Mouse (Mus musculus) left cerebral cortex, postnatal 4 days (tissue): ENCODE measurements at regions not wholly inside any gene's neighbourhood (a gene's known extent, or its start where the extent isn't known, plus 50 kb on each side); places are given as distances from the start of the nearest gene placed in this dataset.

Experiments
- DNase-seq: peaks from one replicate; pipeline ENCODE4 v3.0.0-alpha.2; 2022
- intact Hi-C: fragments of 180-260 bp; cut with DNase I; formaldehyde crosslinking; loops from one replicate; pipeline ENCODE4 v1.15.1; 2025

DNA sequence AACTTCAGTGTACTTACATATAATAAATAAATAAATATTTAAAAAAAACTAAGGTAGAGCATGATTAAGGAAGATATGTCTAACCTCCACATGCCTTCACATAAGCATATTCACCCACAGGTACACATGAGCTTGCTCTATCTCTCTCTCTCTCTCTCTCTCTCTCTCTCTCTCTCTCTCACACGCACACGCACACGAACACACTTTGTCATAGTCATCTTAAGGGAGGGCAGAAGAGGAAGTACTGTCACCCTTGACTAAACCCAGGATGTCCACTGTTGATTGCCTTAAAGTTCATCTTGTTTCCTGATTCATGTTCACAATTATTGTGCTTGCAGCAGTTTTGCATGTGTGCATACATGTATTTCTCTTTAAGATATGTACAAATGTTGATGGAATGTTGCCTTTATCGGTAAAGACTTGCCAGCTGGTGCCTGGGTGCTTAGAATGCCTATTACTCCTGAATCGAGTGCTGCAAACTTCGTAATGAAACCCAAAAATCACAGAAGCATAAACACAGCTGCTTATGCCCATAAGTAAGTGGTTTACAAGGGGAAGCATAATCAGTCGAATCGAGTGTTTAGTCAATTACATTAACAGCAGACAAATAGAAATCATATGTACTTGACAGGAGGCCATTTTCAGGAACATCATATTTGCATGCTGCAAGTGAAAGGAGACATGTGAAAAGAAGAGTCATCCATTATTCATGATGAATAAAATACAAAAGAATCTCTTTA is 84.3 kb downstream of the Tmem168 start:
- intact Hi-C loops: no loop called here
- no peak for DNase-seq

DNA sequence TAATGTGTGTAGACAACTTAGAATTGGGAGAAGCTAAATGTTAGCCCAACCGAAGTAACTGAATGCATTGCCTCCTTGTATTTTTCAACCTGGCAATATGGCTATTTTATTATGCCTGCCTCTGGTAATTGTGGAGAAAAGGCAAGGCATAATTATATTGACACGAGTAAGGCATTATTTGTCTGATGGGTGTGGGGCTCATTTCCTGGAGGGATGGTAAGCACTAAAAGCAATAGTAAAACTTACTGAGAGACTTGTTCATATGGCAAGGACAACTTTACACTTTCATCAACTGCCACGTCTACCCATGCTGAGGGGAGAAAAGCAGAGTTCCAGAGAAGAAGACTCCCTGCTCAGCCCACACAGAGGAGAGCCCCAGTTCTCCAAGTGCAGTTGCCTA is 93.8 kb downstream of the Tmem168 start:
- intact Hi-C loops: no loop called here
- DNase-seq: no peak

DNA sequence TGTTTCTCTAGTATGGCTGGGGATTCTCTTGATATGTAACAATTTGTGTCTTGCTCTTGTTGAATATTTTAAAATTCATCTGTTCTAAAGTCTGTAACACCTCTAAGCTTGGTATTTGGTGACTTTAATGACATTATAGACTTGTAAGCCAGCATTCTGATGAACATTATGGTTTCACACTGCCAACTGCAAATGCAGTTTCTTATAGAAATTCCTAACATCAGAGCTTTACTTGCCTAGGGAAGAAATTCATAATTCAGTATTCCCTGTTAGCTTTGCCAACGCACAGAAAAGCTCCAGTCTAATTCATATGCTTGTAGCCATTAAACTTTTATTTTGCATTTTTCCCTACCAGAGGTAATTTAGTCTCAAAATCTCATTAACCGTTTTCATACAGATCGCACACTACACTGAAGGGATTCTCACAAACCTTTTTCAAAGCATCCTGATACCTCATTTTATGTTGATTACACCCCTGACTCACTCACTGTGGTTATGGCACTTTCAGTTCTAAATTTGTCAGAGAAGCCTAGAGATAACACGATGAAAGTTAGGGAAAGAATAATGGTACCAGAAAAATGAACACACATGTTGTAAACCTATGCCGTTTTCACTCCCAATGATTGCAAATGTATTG is 131.3 kb downstream of the Tmem168 start:
- intact Hi-C loops: no loop called here
- no peak for DNase-seq

DNA sequence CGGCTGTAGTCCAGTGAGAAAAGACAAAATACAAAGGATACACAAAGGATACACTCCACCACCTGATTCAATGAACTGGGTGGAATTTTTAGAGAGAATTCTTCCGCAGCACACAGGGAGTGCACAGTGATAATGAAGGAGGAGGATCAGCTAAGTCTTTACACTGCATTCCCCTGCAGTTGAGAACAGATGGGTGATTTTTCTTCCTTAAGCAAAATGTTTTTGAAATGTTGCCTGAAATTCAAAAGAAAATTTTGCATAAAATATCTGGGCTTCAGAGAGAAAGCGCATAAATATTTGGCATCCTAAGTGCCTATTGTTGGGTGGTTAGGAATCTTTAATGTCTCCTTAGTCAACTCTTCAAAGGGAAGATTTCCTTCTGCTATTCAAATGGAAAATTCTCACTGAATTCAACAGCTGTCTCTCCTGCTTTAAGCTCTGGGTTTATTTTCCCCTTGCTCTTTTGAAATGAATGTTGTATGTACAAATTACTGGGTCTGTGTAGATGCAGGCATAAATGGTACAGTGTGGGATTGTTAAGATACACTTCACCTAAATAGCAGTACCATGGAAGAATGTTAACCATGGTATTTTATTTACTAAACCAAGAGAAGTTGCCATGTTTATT is 158.6 kb downstream of the Tmem168 start:
- intact Hi-C loops: loop anchor here (5.0 kb wide), 1 partner anchor 162 kb away; no protein-coding TSS in a partner anchor
- no peak for DNase-seq

DNA sequence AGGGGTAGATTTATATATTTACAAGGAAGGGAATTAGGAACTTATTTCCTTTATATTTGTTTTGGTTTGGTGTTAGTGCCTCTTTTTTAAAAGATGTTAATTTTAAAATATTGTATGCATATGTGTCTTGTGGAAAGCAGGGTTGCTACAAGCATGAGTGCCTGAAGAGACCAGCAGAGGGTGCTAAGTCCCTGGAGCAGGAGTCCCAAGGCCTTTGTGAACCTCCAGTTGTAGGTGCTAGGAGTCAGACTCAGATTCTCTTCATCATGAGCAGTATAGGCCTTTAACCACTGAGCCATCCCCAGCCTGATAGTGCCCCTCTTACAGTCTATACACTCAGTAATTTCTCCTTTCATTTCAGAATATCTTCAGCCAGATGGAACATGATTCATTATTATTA is 189.0 kb upstream of the Vwde start:
- intact Hi-C loops: no loop called here
- DNase-seq: peak; percentile 18

DNA sequence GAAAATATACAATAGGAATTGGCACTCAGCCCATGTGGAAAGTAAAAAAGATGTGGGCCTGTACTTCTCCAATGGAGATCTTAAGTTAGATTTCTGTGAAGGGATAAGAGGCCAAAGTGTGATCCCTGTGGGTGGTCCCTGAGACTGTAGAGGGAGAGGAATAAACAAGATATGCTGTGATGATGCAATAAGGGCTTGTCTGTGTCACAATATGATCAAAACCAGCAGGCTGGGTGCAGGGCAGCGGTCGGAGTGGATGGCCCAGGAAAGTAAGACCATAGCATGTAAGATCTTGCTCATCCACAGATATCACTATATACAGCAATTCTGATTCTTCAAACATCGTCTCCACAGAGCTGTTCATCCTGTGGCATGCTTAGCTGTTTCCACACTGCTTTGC is 188.3 kb upstream of the Vwde start:
- DNase-seq: no peak
- intact Hi-C loops: no loop called here

DNA sequence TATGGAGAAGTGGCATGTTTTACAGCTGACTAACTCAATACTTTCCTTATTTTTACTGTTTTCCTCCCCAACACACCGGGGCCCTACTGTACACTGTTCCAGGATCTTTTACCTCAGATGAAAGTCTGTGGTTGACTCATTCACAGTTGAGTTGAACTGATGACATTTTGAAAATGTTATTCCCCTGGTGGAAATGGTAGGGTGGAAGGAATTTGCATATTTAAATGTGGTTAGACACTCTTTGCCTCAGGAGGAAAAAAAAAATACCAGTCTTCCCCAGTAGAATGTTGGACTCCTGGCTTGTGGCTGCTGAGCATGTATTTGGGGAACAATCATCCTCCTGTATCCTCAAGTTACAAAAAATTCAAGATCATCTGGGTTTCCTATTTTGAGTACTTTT is 159.7 kb upstream of the Vwde start:
- intact Hi-C loops: no loop called here
- DNase-seq: no peak

DNA sequence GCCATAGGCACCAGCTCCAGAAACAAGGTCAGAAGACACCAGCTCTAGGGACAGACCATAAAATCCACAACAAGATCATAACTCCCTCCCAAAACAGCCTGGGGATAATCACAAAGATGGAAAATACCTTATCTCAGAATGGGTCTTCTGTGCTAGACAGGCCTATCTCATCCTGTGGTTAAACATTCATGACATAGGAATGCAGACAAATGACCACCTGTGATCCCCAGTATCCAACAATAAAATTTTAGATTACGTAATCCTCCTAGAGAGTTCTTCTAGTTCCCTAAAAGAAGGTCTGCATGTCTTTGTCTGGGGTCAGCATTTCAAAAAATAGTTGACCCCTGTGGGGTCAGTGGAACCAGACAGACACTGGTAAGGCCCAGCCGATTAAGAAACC is 158.4 kb upstream of the Vwde start:
- intact Hi-C loops: no loop called here
- DNase-seq: no peak

DNA sequence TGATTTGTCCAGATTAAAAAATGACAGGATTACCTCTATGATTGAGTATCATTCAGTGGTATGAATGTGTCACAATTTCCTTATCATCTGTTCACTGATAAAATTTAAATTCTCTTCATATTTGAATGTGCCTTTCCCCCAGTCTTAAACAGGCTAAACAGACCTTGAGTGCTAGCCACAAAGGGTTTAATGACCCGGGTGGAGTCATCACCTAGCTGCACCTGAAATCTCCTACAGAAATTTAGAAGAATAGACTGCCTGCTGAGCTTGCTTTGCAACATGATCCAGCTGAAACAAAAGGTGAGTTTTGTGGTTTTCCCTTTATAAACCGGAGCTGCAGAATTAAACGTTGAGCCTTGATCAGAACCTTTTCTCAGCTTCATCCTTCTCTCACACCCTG is 156.1 kb upstream of the Vwde start:
- DNase-seq: no peak
- intact Hi-C loops: no loop called here

DNA sequence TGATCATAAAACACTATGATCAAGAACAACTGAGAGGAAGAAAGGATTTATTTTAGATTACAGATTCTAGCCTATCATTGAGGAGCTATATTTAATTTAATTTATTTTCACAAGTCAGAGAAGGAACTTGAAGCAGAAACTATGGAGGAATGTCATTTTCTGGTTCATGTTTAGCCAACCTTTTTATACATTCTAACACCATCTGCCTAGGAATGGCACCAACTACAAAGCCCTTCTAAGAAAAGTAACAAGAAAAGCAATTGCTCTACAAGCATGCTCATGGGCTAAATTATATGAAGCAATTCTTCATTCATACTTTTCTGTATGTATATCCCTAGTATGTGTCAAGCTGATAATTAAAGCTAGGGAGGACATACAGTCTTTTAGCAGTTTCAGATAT is 155.0 kb upstream of the Vwde start:
- intact Hi-C loops: no loop called here
- DNase-seq: no peak

DNA sequence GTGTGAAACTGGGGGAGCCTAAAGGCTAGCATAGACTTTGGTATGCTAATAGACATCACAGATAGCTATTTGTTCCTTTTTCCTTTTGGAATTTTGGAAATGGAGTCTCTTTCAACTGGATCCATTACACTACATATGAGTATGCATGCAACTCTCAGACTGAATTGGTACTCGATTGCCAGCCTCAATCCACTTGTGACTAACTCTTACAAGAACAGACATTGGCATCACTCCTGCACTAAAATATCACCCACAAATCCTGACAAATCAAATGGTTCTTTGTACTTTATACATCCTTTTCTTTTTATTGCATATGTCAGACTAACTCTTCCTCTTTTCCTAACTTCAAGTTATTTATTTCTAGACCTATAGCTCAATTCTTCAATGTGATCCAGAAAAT is 149.1 kb upstream of the Vwde start:
- intact Hi-C loops: no loop called here
- DNase-seq: no peak

DNA sequence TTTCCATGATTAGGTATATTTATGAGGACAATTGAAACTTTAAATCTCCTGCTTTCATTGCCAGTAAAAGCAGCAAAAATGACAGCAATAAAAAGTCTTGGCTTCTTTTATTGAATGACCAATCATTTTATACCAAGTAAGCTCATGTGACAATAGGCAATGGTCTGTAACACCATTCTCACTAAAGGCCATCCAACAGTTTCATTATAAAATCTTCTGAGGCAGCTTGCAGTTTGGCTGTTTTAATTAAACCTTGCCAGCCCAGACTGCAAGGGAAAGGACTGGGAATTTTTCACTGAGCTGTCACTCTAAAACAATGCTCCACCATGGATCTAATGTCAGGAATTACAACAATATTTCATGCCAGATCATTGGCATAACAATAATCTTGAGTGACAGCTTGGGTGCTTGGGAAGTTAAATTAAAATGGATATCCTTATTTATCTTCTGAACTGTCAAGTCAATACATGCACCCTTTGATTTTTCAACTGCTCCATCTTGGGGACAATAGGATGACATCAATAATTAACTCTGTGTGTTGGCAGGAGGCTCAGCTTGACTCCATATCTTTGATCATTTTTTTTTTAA is 145.0 kb upstream of the Vwde start:
- intact Hi-C loops: no loop called here
- DNase-seq: no peak
